Mouse (Mus musculus): Measurements from ENCODE around the gene Gm49395. TPM values are rescaled to one million over a fixed set of nuclear protein-coding genes. Genes with fewer than 3 reads are reported as not detected.

Gene Gm49395
- total RNA-seq, 2 experiments from 2014 or later: 5.0 to 5.6 TPM

GRCm38 (mm10) chr13:115054783-115055182 is 46.9 kb downstream of the Gm49395 start:
- no peak for DNase-seq (ENCODE audit: low spot score in 2 of 2)

GRCm38 (mm10) chr13:115052568-115052967 is 49.2 kb downstream of the Gm49395 start:
- peak in 1 of 2 experiments; percentile 26 for DNase-seq (ENCODE audit: low spot score in 2 of 2)

- DNase-seq (ENCODE audit: low spot score in 2 of 2): peak in 1 of 2 experiments; percentile 10
Observed at GRCm38 (mm10) chr13:115050660-115051559, 50.8 kb downstream of the Gm49395 start.

GRCm38 (mm10) chr13:115042652-115043051 is 59.1 kb downstream of the Gm49395 start:
- no peak for DNase-seq (ENCODE audit: low spot score in 2 of 2)

- DNase-seq (ENCODE audit: low spot score in 2 of 2): no peak
Observed at GRCm38 (mm10) chr13:115037304-115037703, 64.4 kb downstream of the Gm49395 start.

GRCm38 (mm10) chr13:115035387-115035786 is 66.3 kb downstream of the Gm49395 start:
- no peak for DNase-seq (ENCODE audit: low spot score in 2 of 2)

GRCm38 (mm10) chr13:115033135-115033534 is 68.6 kb downstream of the Gm49395 start:
- DNase-seq (ENCODE audit: low spot score in 2 of 2): no peak

GRCm38 (mm10) chr13:115031177-115032000 is 70.3 kb downstream of the Gm49395 start:
- no peak for DNase-seq (ENCODE audit: low spot score in 2 of 2)

GRCm38 (mm10) chr13:115025394-115025793 is 76.3 kb downstream of the Gm49395 start:
- DNase-seq (ENCODE audit: low spot score in 2 of 2): no peak

- no peak for DNase-seq (ENCODE audit: low spot score in 2 of 2)
Observed at GRCm38 (mm10) chr13:115022117-115022787, 79.5 kb downstream of the Gm49395 start.

GRCm38 (mm10) chr13:115021411-115021810 is 80.3 kb downstream of the Gm49395 start:
- no peak for DNase-seq (ENCODE audit: low spot score in 2 of 2)

GRCm38 (mm10) chr13:115020727-115021126 is 81.0 kb downstream of the Gm49395 start:
- DNase-seq (ENCODE audit: low spot score in 2 of 2): no peak

GRCm38 (mm10) chr13:115017545-115017944 is 84.2 kb downstream of the Gm49395 start:
- no peak for DNase-seq (ENCODE audit: low spot score in 2 of 2)

- no peak for DNase-seq (ENCODE audit: low spot score in 2 of 2)
Observed at GRCm38 (mm10) chr13:115011547-115011946, 90.2 kb downstream of the Gm49395 start.

GRCm38 (mm10) chr13:115006213-115006835 is 95.4 kb downstream of the Gm49395 start:
- DNase-seq (ENCODE audit: low spot score in 2 of 2): no peak

- no peak for DNase-seq (ENCODE audit: low spot score in 2 of 2)
Observed at GRCm38 (mm10) chr13:115005342-115005741, 96.4 kb downstream of the Gm49395 start.

GRCm38 (mm10) chr13:115003444-115004053 is 98.2 kb downstream of the Gm49395 start:
- no peak for DNase-seq (ENCODE audit: low spot score in 2 of 2)

- DNase-seq (ENCODE audit: low spot score in 2 of 2): no peak
Observed at GRCm38 (mm10) chr13:115002837-115003236, 98.9 kb downstream of the Gm49395 start.

GRCm38 (mm10) chr13:115002155-115002554 is 99.6 kb downstream of the Gm49395 start:
- DNase-seq (ENCODE audit: low spot score in 2 of 2): no peak

GRCm38 (mm10) chr13:114999582-114999981 is 102.1 kb downstream of the Gm49395 start:
- no peak for DNase-seq (ENCODE audit: low spot score in 2 of 2)
